Mouse (Mus musculus) 3134 (cell line): ENCODE results near the gene Mbnl1.
A peak's percentile ranks its signal among the peaks of the same experiment; 100 is the strongest.
"Not testable (repeated sequence)": the region's sequence is repeated elsewhere in the genome, so short reads cannot be mapped to it uniquely, and the experiment has no call there.

ENCODE experiments used
- DNase-seq: peaks from one replicate; pipeline ENCODE4 v3.0.0-alpha.2; 2011; ENCODE audit warnings: low spot score; ENCODE audit not compliant: insufficient read length; ENCODE audit errors: extremely low read depth

Mbnl1 gene

GRCm38 (mm10) chr3:60486713-60487170 is 14.1 kb downstream of the Mbnl1 start:
- no peak for DNase-seq

GRCm38 (mm10) chr3:60489509-60489908 is 16.9 kb downstream of the Mbnl1 start:
- DNase-seq, result no peak

GRCm38 (mm10) chr3:60494774-60495535 is 22.3 kb downstream of the Mbnl1 start:
- not testable (repeated sequence) for DNase-seq

GRCm38 (mm10) chr3:60496197-60496596 is 23.6 kb downstream of the Mbnl1 start:
- no peak for DNase-seq

GRCm38 (mm10) chr3:60498151-60498550 is 25.5 kb downstream of the Mbnl1 start:
- DNase-seq, result no peak

GRCm38 (mm10) chr3:60498646-60499045 is 26.0 kb downstream of the Mbnl1 start:
- DNase-seq, result no peak

- peak; percentile 64 for DNase-seq
These were observed 26.5 kb downstream of the Mbnl1 start for GRCm38 (mm10) chr3:60499157-60499578.

- peak; percentile 43 for DNase-seq
These were observed 27.3 kb downstream of the Mbnl1 start for GRCm38 (mm10) chr3:60499718-60500450.

DNA sequence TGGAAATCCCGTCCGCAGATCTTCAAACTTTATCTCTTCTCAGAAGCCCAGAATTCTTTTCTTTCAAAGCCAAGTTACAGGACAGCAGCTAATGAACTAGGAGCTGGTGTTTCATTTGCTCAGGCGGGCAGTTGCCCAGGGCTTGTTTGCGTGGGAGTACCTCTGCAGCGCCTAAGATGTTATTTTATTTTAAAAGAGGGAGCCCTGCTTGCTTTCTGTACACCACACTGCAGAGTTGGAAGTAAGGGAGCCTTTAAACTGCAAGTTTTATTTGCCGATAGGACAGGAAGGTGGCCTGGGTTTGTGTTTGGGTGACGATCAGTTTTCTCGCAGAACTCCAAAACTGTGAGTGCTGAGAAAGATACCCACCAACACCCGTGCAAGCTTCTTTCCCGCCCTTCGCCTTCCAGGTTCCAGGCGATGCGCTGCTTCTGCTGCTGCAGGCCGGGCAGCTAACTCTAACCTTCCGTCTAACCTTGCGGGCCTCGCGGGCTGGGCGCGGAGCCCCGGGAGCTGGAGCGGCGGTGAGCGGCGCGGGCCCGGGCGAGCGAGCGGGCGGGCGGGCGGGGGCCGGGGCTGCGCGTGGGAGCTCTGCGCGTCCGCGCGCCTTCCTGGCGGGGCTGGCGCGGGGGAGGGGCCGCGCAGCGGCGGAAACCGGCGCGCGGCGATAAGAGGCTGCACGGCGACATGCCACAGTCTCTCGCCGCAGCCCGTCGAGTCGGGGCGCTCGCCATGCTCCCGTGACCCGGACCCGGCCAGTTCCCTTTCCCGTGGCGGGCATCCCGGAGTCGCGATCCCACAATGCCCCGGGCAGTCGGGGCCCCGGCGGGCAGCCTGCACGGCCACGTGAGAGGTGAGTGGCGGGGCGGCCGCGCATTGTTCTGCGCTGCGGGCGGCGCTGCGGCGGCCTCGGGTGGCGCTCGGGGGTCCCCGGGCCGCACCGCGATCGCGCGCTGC is 28.2 kb downstream of the Mbnl1 start:
- peak; percentile 82 for DNase-seq

- peak; percentile 86 for DNase-seq
These were observed 29.0 kb downstream of the Mbnl1 start for GRCm38 (mm10) chr3:60501561-60502151.

- peak; percentile 52 for DNase-seq
These were observed 29.7 kb downstream of the Mbnl1 start for GRCm38 (mm10) chr3:60502155-60502987.

- peak; percentile 32 for DNase-seq
These were observed 30.6 kb downstream of the Mbnl1 start for GRCm38 (mm10) chr3:60503196-60503595.

- no peak for DNase-seq
These were observed 32.3 kb downstream of the Mbnl1 start for GRCm38 (mm10) chr3:60504775-60505430.

- no peak for DNase-seq
These were observed 34.2 kb downstream of the Mbnl1 start for GRCm38 (mm10) chr3:60506821-60507220.

- DNase-seq, result no peak
These were observed 34.9 kb downstream of the Mbnl1 start for GRCm38 (mm10) chr3:60507496-60507895.

DNA sequence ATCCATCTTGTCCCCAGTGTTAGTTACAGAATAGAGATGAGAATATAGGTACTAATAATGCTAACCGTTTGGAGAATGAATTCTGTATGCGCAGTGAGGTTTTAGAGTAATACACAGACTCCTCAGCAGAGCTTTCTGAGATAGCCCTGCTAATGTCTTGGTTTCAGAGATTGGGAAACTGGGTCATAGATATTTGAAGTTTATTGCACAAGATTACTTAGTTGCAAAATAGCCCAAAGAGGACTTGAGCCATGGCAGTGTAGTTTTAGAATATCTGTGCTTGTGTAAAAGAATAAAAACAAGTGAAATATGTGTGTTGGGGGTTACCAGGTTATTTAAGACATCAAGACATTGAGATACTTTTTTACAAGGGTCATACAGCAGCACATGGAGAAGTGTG is 35.3 kb downstream of the Mbnl1 start:
- DNase-seq, result no peak

DNA sequence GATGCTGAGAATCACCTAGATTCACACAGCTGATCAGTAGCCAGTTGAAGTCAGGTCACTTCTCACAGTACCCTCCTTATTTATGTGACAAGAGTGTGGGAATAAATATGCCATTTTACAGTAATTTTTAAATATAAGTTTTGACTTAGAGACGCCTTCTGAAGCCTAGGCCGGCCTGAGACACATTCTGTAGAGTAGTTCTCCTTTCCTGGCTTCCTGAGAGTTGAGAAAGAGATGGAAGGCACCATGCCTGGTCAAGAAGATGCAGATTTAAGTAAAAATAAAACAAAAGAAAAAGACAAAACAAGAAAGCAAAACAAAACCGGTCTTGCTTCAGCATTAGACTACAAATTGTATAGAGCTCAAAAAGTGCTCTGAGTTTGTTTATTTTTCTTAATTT is 38.6 kb downstream of the Mbnl1 start:
- no peak for DNase-seq

DNA sequence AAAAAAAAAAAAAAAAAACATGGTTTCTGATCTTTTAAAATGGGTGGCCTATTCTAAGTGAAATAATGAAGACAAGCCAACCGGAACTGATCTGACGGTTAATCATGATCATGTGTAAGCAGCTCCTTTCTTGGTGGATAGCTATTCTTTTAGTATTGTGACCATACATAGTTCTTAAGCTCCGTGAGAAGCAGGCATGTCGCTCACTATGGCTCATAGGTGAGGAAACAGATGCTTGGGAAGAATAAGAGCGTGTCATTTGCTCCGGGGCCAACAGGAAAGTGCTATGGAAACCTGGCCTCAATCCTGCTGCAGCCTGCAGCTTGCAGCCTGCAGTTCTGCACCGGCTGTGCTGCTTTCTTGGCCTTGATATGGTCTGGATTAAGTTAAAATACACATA is 40.7 kb downstream of the Mbnl1 start:
- DNase-seq, result no peak

- DNase-seq, result no peak
These were observed 41.1 kb downstream of the Mbnl1 start for GRCm38 (mm10) chr3:60513746-60514145.
